ENCODE assay signal across 26 mouse cellular contexts in the genomic region with DNA sequence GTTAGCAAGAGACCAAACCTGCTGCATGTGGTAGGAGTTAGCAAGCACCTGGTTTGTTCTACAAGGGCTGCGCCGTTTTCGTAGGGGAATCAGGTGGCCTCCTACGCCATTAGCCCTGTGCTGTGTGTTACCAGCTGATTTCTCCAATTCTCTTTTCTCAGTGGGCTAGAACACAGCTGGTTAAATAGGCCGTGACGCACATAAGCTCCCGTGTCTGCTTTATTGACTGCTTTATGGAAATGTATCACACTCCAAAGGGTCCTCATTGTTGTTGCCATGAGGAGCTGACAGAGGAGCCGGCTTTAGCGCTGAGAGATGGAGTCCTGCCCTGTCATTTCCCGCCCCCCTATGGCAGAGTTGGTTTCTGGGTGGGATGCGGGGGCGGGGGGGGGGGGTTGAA.
DNase-seq lines count a peak whose midpoint lies in the region; ATAC-seq lines count a peak whose summit lies in the region.
"Had no signal": no experiment of that assay in that cellular context is flagged by ENCODE, and none has a peak within 500 bp of the region (broad histone marks: within the 10 kb centered on the region; RNA-seq: fewer than 3 reads in every experiment).

No protein-coding gene starts in this region.

- DNase-seq in kidney, postnatal 25 days, result no peak
- DNase-seq in hindbrain, embryonic 14.5 days (ENCODE audit: low spot score), result no peak
- no peak for DNase-seq in left cerebral cortex, adult 18-20 months (ENCODE audit: low spot score in 2 of 2)
- DNase-seq: adrenal gland, postnatal 10 days; cerebellum, adult 11 months; cerebellum, postnatal 10 days; gastrocnemius, adult 2 months; heart, adult 11 months; heart, postnatal 14 days; kidney, postnatal 4 days; layer of hippocampus, adult 9-11 months; lung, adult 2 months; right cerebral cortex, postnatal 25 days; thymus, adult 2 months had no signal

- H3K9me3 ChIP-seq in kidney, embryonic 15.5 days (replicated peaks), result no peaks in the 10 kb centered on the region
- no peaks in the 10 kb centered on the region for H3K9me3 ChIP-seq in hindbrain, embryonic 14.5 days (ENCODE audit: control insufficient read depth, low read length)
- no peaks in the 10 kb centered on the region for H3K9me3 ChIP-seq in midbrain, embryonic 12.5 days
- H3K9me3 ChIP-seq in neural tube, embryonic 13.5 days, result no peaks in the 10 kb centered on the region
- no peaks in the 10 kb centered on the region for H3K9me3 ChIP-seq in intestine, embryonic 15.5 days
- H3K9me3 ChIP-seq: embryonic facial prominence, embryonic 15.5 days; heart, embryonic 12.5 days; limb, embryonic 12.5 days; liver, embryonic 12.5 days; stomach, embryonic 15.5 days had no signal

- no peak overlapping the region for H3K9ac ChIP-seq in kidney, embryonic 15.5 days
- H3K9ac ChIP-seq in hindbrain, embryonic 14.5 days, result no peak overlapping the region
- no peak overlapping the region for H3K9ac ChIP-seq in midbrain, embryonic 12.5 days (replicated peaks)
- no peak overlapping the region for H3K9ac ChIP-seq in neural tube, embryonic 13.5 days
- no peak overlapping the region for H3K9ac ChIP-seq in intestine, embryonic 15.5 days
- H3K9ac ChIP-seq: embryonic facial prominence, embryonic 15.5 days; heart, embryonic 12.5 days; limb, embryonic 12.5 days; liver, embryonic 12.5 days; stomach, embryonic 15.5 days had no signal

- ATAC-seq in kidney, embryonic 15.5 days (replicated peaks; ENCODE audit: low FRiP score), result 0 out of 2 replicates have a peak, but pooled peaks have one; percentile 22
- ATAC-seq in hindbrain, embryonic 14.5 days (ENCODE audit: low FRiP score), result peak; percentile 65; the same call in 1 of the 2 replicates
- ATAC-seq in midbrain, embryonic 12.5 days (ENCODE audit: low FRiP score, low read depth), result no peak
- peak; percentile 75 for ATAC-seq in neural tube, embryonic 13.5 days (ENCODE audit: low read depth)
- no peak for ATAC-seq in granulocyte monocyte progenitor cell, adult 5-6 weeks (replicated peaks; ENCODE audit: poor library complexity, severe bottlenecking)
- ATAC-seq in intestine, embryonic 15.5 days, result no peak
- ATAC-seq: CD4-positive, CD25-positive, alpha-beta regulatory T cell, adult 4 months; liver, embryonic 12.5 days; Patski had no signal

- H3K4me1 ChIP-seq in kidney, embryonic 15.5 days, result peaks cover 17% of the 10 kb centered on the region
- peaks cover 9% of the 10 kb centered on the region for H3K4me1 ChIP-seq in hindbrain, embryonic 14.5 days (replicated peaks; ENCODE audit: control insufficient read depth, insufficient read depth, low read length)
- peaks cover 23% of the 10 kb centered on the region for H3K4me1 ChIP-seq in midbrain, embryonic 12.5 days
- H3K4me1 ChIP-seq in neural tube, embryonic 13.5 days (replicated peaks), result peaks cover 34% of the 10 kb centered on the region
- 0 out of 2 replicates have a peak, but pooled peaks cover 2% of the 10 kb centered on the region for H3K4me1 ChIP-seq in intestine, embryonic 15.5 days (replicated peaks)
- H3K4me1 ChIP-seq: liver, embryonic 12.5 days; stomach, embryonic 15.5 days had no signal

- H3K36me3 ChIP-seq in kidney, embryonic 15.5 days, result no peaks in the 10 kb centered on the region
- no peaks in the 10 kb centered on the region for H3K36me3 ChIP-seq in hindbrain, embryonic 14.5 days (replicated peaks; ENCODE audit: control insufficient read depth, insufficient read depth)
- H3K36me3 ChIP-seq in midbrain, embryonic 12.5 days, result no peaks in the 10 kb centered on the region
- no peaks in the 10 kb centered on the region for H3K36me3 ChIP-seq in neural tube, embryonic 13.5 days
- H3K36me3 ChIP-seq in intestine, embryonic 15.5 days, result no peaks in the 10 kb centered on the region
- H3K36me3 ChIP-seq: embryonic facial prominence, embryonic 15.5 days; heart, embryonic 12.5 days; limb, embryonic 12.5 days; liver, embryonic 12.5 days; stomach, embryonic 15.5 days had no signal

- WGBS in kidney, embryonic 15.5 days, result 51% methylated on average over 12 of the region's 12 CpGs
- 22% methylated on average over 12 of the region's 12 CpGs for WGBS in hindbrain, embryonic 14.5 days
- WGBS in midbrain, embryonic 12.5 days, result 44% methylated on average over 12 of the region's 12 CpGs
- 31% methylated on average over 12 of the region's 12 CpGs for WGBS in neural tube, embryonic 13.5 days
- 79% methylated on average over 12 of the region's 12 CpGs for WGBS in intestine, embryonic 15.5 days

- peak overlapping the region; percentile 42; the same call in 1 of the 2 replicates for H3K27ac ChIP-seq in kidney, embryonic 15.5 days
- H3K27ac ChIP-seq in hindbrain, embryonic 14.5 days, result peak overlapping the region; percentile 29; the same call in 1 of the 2 replicates
- no peak overlapping the region for H3K27ac ChIP-seq in midbrain, embryonic 12.5 days (replicated peaks)
- H3K27ac ChIP-seq in neural tube, embryonic 13.5 days (replicated peaks), result peak overlapping the region; percentile 81
- no peak overlapping the region for H3K27ac ChIP-seq in intestine, embryonic 15.5 days
- H3K27ac ChIP-seq: embryonic facial prominence, embryonic 15.5 days; gastrocnemius, adult 2 months; limb, embryonic 12.5 days; liver, embryonic 12.5 days; stomach, embryonic 15.5 days had no signal

- no peak overlapping the region for H3K4me2 ChIP-seq in kidney, embryonic 15.5 days
- H3K4me2 ChIP-seq in hindbrain, embryonic 14.5 days (replicated peaks), result no peak overlapping the region
- peak overlapping the region; percentile 2 for H3K4me2 ChIP-seq in midbrain, embryonic 12.5 days (replicated peaks)
- peak overlapping the region; percentile 20; the same call in 1 of the 2 replicates for H3K4me2 ChIP-seq in neural tube, embryonic 13.5 days
- H3K4me2 ChIP-seq in intestine, embryonic 15.5 days (replicated peaks), result no peak overlapping the region
- H3K4me2 ChIP-seq: embryonic facial prominence, embryonic 15.5 days; heart, embryonic 12.5 days; limb, embryonic 12.5 days; liver, embryonic 12.5 days; stomach, embryonic 15.5 days had no signal

- H3K27me3 ChIP-seq in kidney, embryonic 15.5 days, result 0 out of 2 replicates have a peak, but pooled peaks cover 3% of the 10 kb centered on the region
- no peaks in the 10 kb centered on the region for H3K27me3 ChIP-seq in hindbrain, embryonic 14.5 days (ENCODE audit: control insufficient read depth, insufficient read depth, low read length)
- no peaks in the 10 kb centered on the region; the same call in 1 of the 2 replicates for H3K27me3 ChIP-seq in midbrain, embryonic 12.5 days
- H3K27me3 ChIP-seq in neural tube, embryonic 13.5 days, result no peaks in the 10 kb centered on the region
- no peaks in the 10 kb centered on the region for H3K27me3 ChIP-seq in intestine, embryonic 15.5 days (replicated peaks)
- H3K27me3 ChIP-seq: embryonic facial prominence, embryonic 15.5 days; heart, embryonic 12.5 days; liver, embryonic 12.5 days; Patski; stomach, embryonic 15.5 days had no signal

- H3K4me3 ChIP-seq in kidney, embryonic 15.5 days (replicated peaks), result no peak overlapping the region
- H3K4me3 ChIP-seq in hindbrain, embryonic 14.5 days (replicated peaks; ENCODE audit: low read length), result no peak overlapping the region
- no peak overlapping the region for H3K4me3 ChIP-seq in midbrain, embryonic 12.5 days
- H3K4me3 ChIP-seq in neural tube, embryonic 13.5 days, result no peak overlapping the region
- no peak overlapping the region for H3K4me3 ChIP-seq in intestine, embryonic 15.5 days (replicated peaks)
- H3K4me3 ChIP-seq: embryonic facial prominence, embryonic 15.5 days; gastrocnemius, adult 2 months; heart, embryonic 12.5 days; limb, embryonic 12.5 days; liver, embryonic 12.5 days; stomach, embryonic 15.5 days had no signal

Comparison
In these comparisons a context has a peak if more than half of its experiments do, and no peak if none do; other contexts are left out.
1. ATAC-seq: peak in kidney, embryonic 15.5 days (single experiment), hindbrain, embryonic 14.5 days (single experiment) and neural tube, embryonic 13.5 days (single experiment); none in midbrain, embryonic 12.5 days (single experiment), granulocyte monocyte progenitor cell, adult 5-6 weeks (single experiment) and intestine, embryonic 15.5 days (single experiment).
2. H3K27ac ChIP-seq: peak in kidney, embryonic 15.5 days (single experiment), hindbrain, embryonic 14.5 days (single experiment) and neural tube, embryonic 13.5 days (single experiment); none in midbrain, embryonic 12.5 days (single experiment) and intestine, embryonic 15.5 days (single experiment).
3. H3K4me2 ChIP-seq: peak in midbrain, embryonic 12.5 days (single experiment) and neural tube, embryonic 13.5 days (single experiment); none in kidney, embryonic 15.5 days (single experiment), hindbrain, embryonic 14.5 days (single experiment) and intestine, embryonic 15.5 days (single experiment).